In genomic region chrX:49480846-49481245, GRCm38 (mm10) we compare ENCODE assay signal across 8 mouse cellular contexts. TPM values are rescaled to one million over a fixed set of nuclear protein-coding genes. Genes with fewer than 3 reads are reported as not detected.
DNase-seq lines count a peak whose midpoint lies in the region; ATAC-seq and TF ChIP-seq lines count a peak whose summit lies in the region.

No protein-coding gene starts in this region.

- 17% methylated on average over 12 of the region's 12 CpGs for WGBS in forebrain, embryonic 14.5 days
- WGBS in liver, adult 2 months, result 1% methylated on average over 12 of the region's 12 CpGs
- WGBS in stomach, embryonic 14.5 days, result 18% methylated on average over 12 of the region's 12 CpGs

- no peaks in the 10 kb centered on the region for H3K27me3 ChIP-seq in forebrain, embryonic 14.5 days (replicated peaks; ENCODE audit: control insufficient read depth, insufficient read depth, low read length)
- no peaks in the 10 kb centered on the region for H3K27me3 ChIP-seq in liver, adult 2 months (ENCODE audit: control insufficient read depth, insufficient read depth, low read length)
- no peaks in the 10 kb centered on the region for H3K27me3 ChIP-seq in stomach, embryonic 14.5 days (ENCODE audit: control insufficient read depth, insufficient read depth, low read length)

- TF ChIP-seq POLR2A in liver, adult 2 months (IDR thresholded peaks at IDR 0.05; ENCODE audit: extremely low read depth, insufficient read depth, low read length), result no peak

- no peak for DNase-seq in layer of hippocampus, adult 2 months (ENCODE audit: low spot score in 2 of 2)
- DNase-seq in layer of hippocampus, postnatal 36 days, result no peak
- peak; percentile 43 for DNase-seq in forebrain, embryonic 14.5 days (ENCODE audit: low spot score)
- peak; percentile 7 for DNase-seq in liver, adult 2 months (ENCODE audit: extremely low read depth, low read depth, low spot score)
- DNase-seq in yolk sac, embryonic 10.5 days (ENCODE audit: low spot score), result no peak
- no peak for DNase-seq in frontal cortex, postnatal 25 days (ENCODE audit: low spot score in 2 of 2)

- TF ChIP-seq CTCF in layer of hippocampus, adult 2 months (conservative IDR thresholded peaks at IDR 0.05), result peak; percentile 26
- TF ChIP-seq CTCF in liver, adult 2 months (IDR thresholded peaks at IDR 0.05; ENCODE audit: low read depth, low read length), result peak; percentile 42

- no peaks in the 10 kb centered on the region for H3K4me1 ChIP-seq in forebrain, embryonic 14.5 days (ENCODE audit: control insufficient read depth, insufficient read depth, low read length)
- no peaks in the 10 kb centered on the region; the same call in 1 of the 2 replicates for H3K4me1 ChIP-seq in liver, adult 2 months (ENCODE audit: control insufficient read depth, insufficient read depth, low read length)
- H3K4me1 ChIP-seq in stomach, embryonic 14.5 days (ENCODE audit: control insufficient read depth, insufficient read depth, low read length), result no peaks in the 10 kb centered on the region

- no peaks in the 10 kb centered on the region for H3K36me3 ChIP-seq in forebrain, embryonic 14.5 days (ENCODE audit: control insufficient read depth, insufficient read depth, low read length)
- H3K36me3 ChIP-seq in liver, adult 2 months (ENCODE audit: control insufficient read depth, insufficient read depth, low read length), result no peaks in the 10 kb centered on the region
- no peaks in the 10 kb centered on the region for H3K36me3 ChIP-seq in stomach, embryonic 14.5 days (ENCODE audit: control insufficient read depth, insufficient read depth, low read length)

- H3K9ac ChIP-seq in forebrain, embryonic 14.5 days (ENCODE audit: low read length), result peak overlapping the region; percentile 40; the same call in 1 of the 2 replicates
- H3K9ac ChIP-seq in liver, adult 2 months (ENCODE audit: low read depth, low read length), result no peak overlapping the region
- H3K9ac ChIP-seq in stomach, embryonic 14.5 days (replicated peaks; ENCODE audit: low read depth, low read length), result no peak overlapping the region

- H3K79me2 ChIP-seq in liver, adult 2 months (ENCODE audit: control insufficient read depth, insufficient read depth, low read length), result no peaks in the 10 kb centered on the region

- H3K9me3 ChIP-seq in forebrain, embryonic 14.5 days (replicated peaks; ENCODE audit: control insufficient read depth, low read length), result no peaks in the 10 kb centered on the region
- H3K9me3 ChIP-seq in stomach, embryonic 14.5 days (ENCODE audit: control insufficient read depth, low read depth, low read length), result no peaks in the 10 kb centered on the region

- ATAC-seq in forebrain, embryonic 14.5 days, result peak; percentile 66
- no peak for ATAC-seq in stomach, embryonic 14.5 days (ENCODE audit: insufficient number of reproducible peaks, insufficient read depth, low FRiP score, low read depth)
- no peak for ATAC-seq in cerebellum, adult (ENCODE audit: insufficient number of reproducible peaks, low FRiP score, low TSS enrichment)

- no peak overlapping the region for H3K27ac ChIP-seq in layer of hippocampus, adult 2 months
- H3K27ac ChIP-seq in forebrain, embryonic 14.5 days (ENCODE audit: low read depth, low read length), result no peak overlapping the region
- no peak overlapping the region for H3K27ac ChIP-seq in liver, adult 2 months (replicated peaks; ENCODE audit: insufficient read depth, low read depth, low read length)
- H3K27ac ChIP-seq in stomach, embryonic 14.5 days (ENCODE audit: low read length), result no peak overlapping the region

- H3K4me2 ChIP-seq in forebrain, embryonic 14.5 days (ENCODE audit: low read length), result peak overlapping the region; percentile 55
- peak overlapping the region; percentile 53 for H3K4me2 ChIP-seq in stomach, embryonic 14.5 days (replicated peaks; ENCODE audit: low read depth, low read length)

- H3K4me3 ChIP-seq in layer of hippocampus, adult 2 months, result no peak overlapping the region
- peak overlapping the region; percentile 31 for H3K4me3 ChIP-seq in forebrain, embryonic 14.5 days (ENCODE audit: low read depth, low read length)
- peak overlapping the region; percentile 29; the same call in 1 of the 2 replicates for H3K4me3 ChIP-seq in liver, adult 2 months (ENCODE audit: insufficient read depth, low read depth, low read length)
- H3K4me3 ChIP-seq in stomach, embryonic 14.5 days (ENCODE audit: low read depth, low read length), result peak overlapping the region; percentile 22

RNA-seq across cellular contexts. Expression of gene Arhgap36, which starts 17.1 kb away (rescaled TPM):
- total RNA-seq in layer of hippocampus, adult 2 months (2021), result under 1 TPM; 0.56 to 0.97 TPM
- total RNA-seq in layer of hippocampus, postnatal 36 days (2021), result 1 to 10 TPM in 1 of 2 experiments, under 1 TPM in 1; 0.70 to 1.3 TPM
- 1.7 and 1.8 TPM in 2 replicates for polyA plus RNA-seq in forebrain, embryonic 14.5 days (2014; fragmentation: Nextera tagmentation; extraction: Ambion mirVana)
- 0.40 TPM in 1 of 2 replicates, not detected in the other for total RNA-seq in liver, adult 2 months (2014; rRNA removed)
- polyA plus RNA-seq in liver, adult 2 months (2012; rRNA removed), result 0.02 TPM in 1 of 2 replicates, not detected in the other
- polyA plus RNA-seq in stomach, embryonic 14.5 days (2014; fragmentation: Nextera tagmentation; extraction: Ambion mirVana), result 1.6 and 2.0 TPM in 2 replicates

Comparison
In these comparisons a context has a peak if more than half of its experiments do, and no peak if none do; other contexts are left out.
1. DNase-seq: peak in forebrain, embryonic 14.5 days (single experiment) and liver, adult 2 months (single experiment); none in layer of hippocampus, adult 2 months (0 of 2), layer of hippocampus, postnatal 36 days (0 of 2), yolk sac, embryonic 10.5 days (single experiment) and frontal cortex, postnatal 25 days (0 of 2).